Mouse (Mus musculus): ENCODE results near the gene Mllt3. TPM values are rescaled to one million over a fixed set of nuclear protein-coding genes. Genes with fewer than 3 reads are reported as not detected.

Mllt3 gene
- polyA plus RNA-seq, 1 experiment from 2014 or later = 110 TPM

DNA sequence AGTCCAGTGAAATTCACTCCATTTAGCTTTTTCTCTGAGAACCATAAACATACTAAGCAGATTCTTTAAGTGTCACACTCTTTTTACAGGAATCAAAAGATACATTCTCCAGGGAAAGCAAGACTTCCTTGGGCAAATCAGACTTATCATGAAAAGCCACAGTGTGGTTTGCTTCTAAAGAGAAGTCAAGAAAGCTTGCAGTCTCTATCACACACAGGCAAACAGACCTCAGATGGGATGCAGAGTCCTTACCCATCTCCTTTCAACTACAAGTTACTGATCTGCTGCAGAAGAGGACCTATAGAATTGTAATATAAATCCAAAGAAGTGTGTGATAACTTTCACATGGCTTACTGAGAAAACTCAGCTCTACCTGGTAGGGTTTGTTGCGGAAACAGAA lies 175.2 kb downstream of the Mllt3 start:
- 97% methylated on average over 1 of the region's 1 CpGs for WGBS
- no peak for ATAC-seq (ENCODE audit: low FRiP score)

DNA sequence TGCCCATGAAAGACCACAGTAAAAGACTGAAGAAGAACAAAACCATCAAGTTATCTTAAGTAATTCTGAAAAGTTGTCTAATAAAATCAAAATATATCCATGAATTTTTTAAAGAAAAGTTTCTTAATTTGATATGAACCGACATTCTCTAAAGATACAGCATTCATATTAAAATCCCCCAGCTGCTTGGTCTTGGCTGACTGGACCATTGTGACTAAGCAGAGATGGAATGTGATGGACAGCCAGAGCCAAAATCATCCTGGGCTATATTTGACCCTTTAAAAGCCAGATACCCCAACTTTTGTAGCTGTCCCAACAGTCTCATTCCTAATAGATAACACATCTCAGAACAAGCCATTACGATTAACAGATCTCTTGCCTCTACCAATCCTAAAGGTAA lies 180.7 kb downstream of the Mllt3 start:
- H3K27ac ChIP-seq = no peak overlapping the region
- no peaks in the 10 kb centered on the region for H3K9me3 ChIP-seq
- H3K27me3 ChIP-seq = no peaks in the 10 kb centered on the region
- WGBS = 97% methylated on average over 2 of the region's 2 CpGs
- H3K4me3 ChIP-seq = no peak overlapping the region
- H3K9ac ChIP-seq = no peak overlapping the region
- ATAC-seq (ENCODE audit: low FRiP score) = no peak
- no peak overlapping the region for H3K4me2 ChIP-seq
- no peaks in the 10 kb centered on the region for H3K36me3 ChIP-seq
- H3K4me1 ChIP-seq (replicated peaks) = 0 out of 2 replicates have a peak, but pooled peaks cover 3% of the 10 kb centered on the region

More for the DNA sequence above, 175.2 kb downstream of the Mllt3 start:
- Histone ChIP-seq H3K27me3 (no peaks in the 10 kb centered on the region), H3K36me3 (no peaks in the 10 kb centered on the region), H3K4me2 (no peak overlapping the region), H3K4me1 (replicated peaks) (0 out of 2 replicates have a peak, but pooled peaks cover 7% of the 10 kb centered on the region), H3K9me3 (no peaks in the 10 kb centered on the region), H3K9ac (no peak overlapping the region), H3K27ac (no peak overlapping the region), H3K4me3 (no peak overlapping the region)

DNA sequence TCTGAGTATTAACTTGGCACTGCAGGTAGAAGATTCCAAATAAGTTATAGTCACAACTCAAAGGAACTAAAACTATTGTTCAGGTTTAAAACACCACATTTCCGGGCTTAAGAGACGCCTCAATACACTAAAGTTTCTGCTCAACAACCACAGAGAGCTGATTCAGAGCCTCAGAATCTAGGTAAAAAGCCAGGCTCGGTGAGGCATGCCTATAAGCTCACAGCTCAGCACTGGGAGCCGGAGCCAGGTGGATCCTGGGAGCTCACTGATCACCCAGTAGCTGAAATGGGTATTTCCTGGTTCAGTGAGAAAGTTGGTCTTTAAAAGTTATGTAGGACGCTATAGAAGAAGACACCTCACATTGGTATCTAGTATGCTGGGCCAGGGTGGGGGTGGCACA lies 183.1 kb downstream of the Mllt3 start:
- H3K27ac ChIP-seq = no peak overlapping the region
- no peak overlapping the region for H3K4me2 ChIP-seq
- no peak for ATAC-seq (ENCODE audit: low FRiP score)
- H3K27me3 ChIP-seq = no peaks in the 10 kb centered on the region
- no peak overlapping the region for H3K9ac ChIP-seq
- no peaks in the 10 kb centered on the region for H3K9me3 ChIP-seq
- H3K36me3 ChIP-seq = no peaks in the 10 kb centered on the region
- WGBS = 90% methylated on average over 5 of the region's 5 CpGs
- H3K4me3 ChIP-seq = no peak overlapping the region
- peaks cover 6% of the 10 kb centered on the region; the same call in 1 of the 2 replicates for H3K4me1 ChIP-seq (replicated peaks)

DNA sequence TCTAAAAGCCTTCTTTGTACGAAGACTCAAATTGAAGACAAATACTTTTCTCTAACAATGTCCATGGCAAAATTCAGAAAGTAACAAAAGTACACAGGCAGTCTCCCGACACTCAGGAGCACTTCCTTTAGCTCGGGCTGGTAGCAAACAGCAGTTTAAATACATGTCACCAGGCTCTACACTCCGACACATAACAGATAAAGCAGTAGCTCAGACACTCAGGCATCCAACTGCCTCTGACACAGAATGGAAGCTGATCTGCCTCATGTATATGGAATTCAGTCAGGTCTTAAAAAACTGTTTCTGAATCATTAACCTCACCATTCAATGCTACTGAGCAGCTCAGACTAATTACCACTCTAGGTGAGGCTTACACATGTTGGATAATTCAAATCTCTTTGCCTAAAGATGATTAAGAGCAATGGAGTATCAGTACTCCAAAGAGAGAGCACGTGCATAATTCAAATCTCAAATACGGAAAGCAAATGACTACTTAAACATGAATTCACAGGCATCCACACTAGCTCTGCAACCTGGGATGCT lies 188.4 kb downstream of the Mllt3 start:
- peak overlapping the region; percentile 36; the same call in 1 of the 2 replicates for H3K27ac ChIP-seq
- H3K4me1 ChIP-seq (replicated peaks) = peaks cover 16% of the 10 kb centered on the region; the same call in 1 of the 2 replicates
- H3K9ac ChIP-seq = no peak overlapping the region
- no peaks in the 10 kb centered on the region for H3K9me3 ChIP-seq
- H3K4me2 ChIP-seq = no peak overlapping the region
- WGBS = 70% methylated on average over 6 of the region's 6 CpGs
- peaks cover 10% of the 10 kb centered on the region; the same call in 1 of the 2 replicates for H3K36me3 ChIP-seq
- no peak for ATAC-seq (ENCODE audit: low FRiP score)
- no peaks in the 10 kb centered on the region for H3K27me3 ChIP-seq
- no peak overlapping the region for H3K4me3 ChIP-seq

DNA sequence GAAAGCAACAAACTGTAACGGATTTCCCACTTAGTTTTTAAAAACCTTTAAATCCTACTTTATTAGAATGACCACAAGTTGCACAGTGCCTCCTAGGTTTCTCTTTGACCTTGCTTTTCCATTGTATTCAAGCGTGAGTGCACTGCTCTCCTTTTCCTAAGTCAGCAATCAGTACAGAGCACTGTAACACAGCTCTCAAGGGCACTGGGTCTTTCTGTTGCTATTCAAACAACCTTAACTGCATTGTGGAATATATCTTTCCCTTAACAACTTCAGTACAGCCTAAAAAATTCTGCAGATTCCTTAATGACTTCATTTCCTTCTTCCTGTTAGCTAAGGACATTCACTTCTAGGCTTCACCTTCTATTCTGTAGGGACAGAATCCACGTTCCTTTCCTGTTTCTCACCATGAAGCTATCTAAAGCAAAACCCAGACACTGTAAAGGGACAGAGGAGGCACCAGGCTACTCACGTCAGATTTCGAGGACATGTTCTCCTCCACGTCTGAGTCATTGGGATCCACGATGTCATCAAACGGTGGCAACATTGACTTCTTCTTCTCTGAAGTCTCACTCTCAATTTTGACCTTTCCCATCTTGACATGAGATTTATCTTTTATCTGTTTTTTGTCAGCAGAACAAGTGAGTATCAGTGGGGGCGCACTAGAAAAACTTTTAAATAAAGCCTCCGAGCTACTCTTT lies 192.8 kb downstream of the Mllt3 start:
- ATAC-seq (ENCODE audit: low FRiP score) = no peak
- H3K27ac ChIP-seq = no peak overlapping the region
- no peaks in the 10 kb centered on the region for H3K27me3 ChIP-seq
- no peak overlapping the region for H3K4me2 ChIP-seq
- no peak overlapping the region for H3K4me3 ChIP-seq
- no peaks in the 10 kb centered on the region for H3K9me3 ChIP-seq
- H3K4me1 ChIP-seq (replicated peaks) = peaks cover 21% of the 10 kb centered on the region
- 90% methylated on average over 10 of the region's 10 CpGs for WGBS
- peaks cover 10% of the 10 kb centered on the region; the same call in 1 of the 2 replicates for H3K36me3 ChIP-seq
- no peak overlapping the region for H3K9ac ChIP-seq

DNA sequence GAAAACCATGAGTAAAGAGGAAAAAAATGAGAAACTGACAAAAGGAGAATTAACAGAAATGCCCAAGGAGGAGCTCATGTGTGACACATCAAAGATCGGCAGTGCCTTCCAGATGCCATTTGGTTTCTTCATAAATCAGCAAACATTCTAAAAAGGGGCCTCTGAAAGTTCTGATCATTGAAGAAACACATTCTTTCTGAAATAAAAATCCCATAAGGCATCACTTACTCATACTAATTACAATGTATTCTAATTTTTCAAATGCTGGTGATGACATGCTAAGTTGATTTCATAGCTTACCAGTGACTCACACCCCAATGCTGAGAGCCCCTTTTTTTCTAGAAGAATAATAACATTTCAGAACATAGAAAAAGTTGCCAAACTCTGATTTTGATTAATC lies 194.4 kb downstream of the Mllt3 start:
- WGBS = 91% methylated on average over 1 of the region's 1 CpGs
- H3K4me2 ChIP-seq = no peak overlapping the region

DNA sequence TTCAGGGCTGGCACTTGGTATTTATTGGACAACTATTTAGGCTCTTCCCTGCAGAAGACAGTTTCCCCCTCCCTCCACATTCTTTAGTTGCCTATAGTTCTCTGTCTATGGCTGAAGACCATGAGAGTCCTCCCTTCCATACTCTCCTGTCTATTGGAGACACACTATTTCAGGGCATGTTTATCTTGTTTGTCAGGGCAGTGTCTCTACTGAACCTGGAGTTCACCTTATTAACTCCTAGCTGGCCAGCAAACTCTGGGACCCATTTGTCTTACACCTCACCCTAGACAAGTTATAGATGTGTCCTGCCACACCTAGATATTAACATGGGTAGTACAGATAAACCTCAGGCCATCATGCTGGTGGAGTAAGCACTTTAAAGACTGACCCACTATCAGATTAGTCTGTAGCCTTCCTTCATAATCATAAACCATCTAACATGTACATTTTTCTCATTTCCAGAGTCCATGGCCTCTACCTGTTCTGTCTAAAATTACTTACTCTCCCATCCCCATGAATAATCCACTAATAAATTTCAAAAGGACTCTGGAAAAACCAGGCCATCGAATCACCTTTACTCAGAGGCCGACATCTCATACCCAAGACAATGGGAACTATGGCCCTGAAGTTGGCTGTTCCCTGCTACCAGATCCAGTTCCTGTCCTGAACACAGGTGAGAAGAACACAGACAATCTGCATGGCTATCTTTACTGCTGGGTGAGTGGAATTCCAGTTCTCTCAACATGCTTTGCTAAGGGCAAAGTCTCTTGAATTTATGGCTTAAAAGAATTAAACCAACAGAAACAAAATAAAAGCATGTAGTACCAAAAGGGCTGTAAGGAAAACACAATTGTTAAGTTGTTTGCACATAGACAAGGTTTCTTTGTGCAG lies 195.4 kb downstream of the Mllt3 start:
- Histone ChIP-seq H3K36me3 (peaks cover 10% of the 10 kb centered on the region; the same call in 1 of the 2 replicates), H3K9ac (no peak overlapping the region), H3K4me2 (no peak overlapping the region), H3K9me3 (no peaks in the 10 kb centered on the region), H3K4me3 (no peak overlapping the region), H3K27ac (no peak overlapping the region), H3K4me1 (replicated peaks) (peaks cover 19% of the 10 kb centered on the region), H3K27me3 (no peaks in the 10 kb centered on the region)
- no peak for ATAC-seq (ENCODE audit: low FRiP score)
- WGBS = 100% methylated on average over 2 of the region's 2 CpGs

More for the DNA sequence above, 194.4 kb downstream of the Mllt3 start:
- Histone ChIP-seq H3K9ac (no peak overlapping the region), H3K9me3 (no peaks in the 10 kb centered on the region), H3K27me3 (no peaks in the 10 kb centered on the region), H3K27ac (no peak overlapping the region), H3K4me1 (replicated peaks) (peaks cover 19% of the 10 kb centered on the region), H3K36me3 (peaks cover 10% of the 10 kb centered on the region; the same call in 1 of the 2 replicates), H3K4me3 (no peak overlapping the region)
- ATAC-seq (ENCODE audit: low FRiP score) = no peak

DNA sequence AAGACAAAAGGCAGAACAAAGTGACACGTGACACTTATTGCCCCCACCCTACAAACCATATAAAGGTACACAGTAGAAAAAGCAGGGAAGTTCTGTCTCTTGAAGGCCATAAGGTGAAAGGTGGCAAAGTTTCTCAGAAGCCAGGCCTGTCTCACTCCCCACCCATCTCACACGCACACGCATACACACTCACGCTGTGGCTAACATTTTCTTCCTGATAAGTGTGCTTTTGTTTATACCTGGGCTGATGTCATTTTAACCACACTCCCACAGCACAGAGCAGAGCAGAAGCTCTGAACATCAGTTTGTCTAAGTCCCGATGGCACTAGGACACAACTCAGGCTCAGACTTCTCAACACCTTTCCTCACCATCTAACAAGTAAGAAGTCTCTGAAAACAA lies 196.9 kb downstream of the Mllt3 start:
- peaks cover 10% of the 10 kb centered on the region; the same call in 1 of the 2 replicates for H3K36me3 ChIP-seq
- H3K4me2 ChIP-seq = no peak overlapping the region
- H3K9ac ChIP-seq = no peak overlapping the region
- H3K27ac ChIP-seq = no peak overlapping the region
- no peaks in the 10 kb centered on the region for H3K9me3 ChIP-seq
- no peak overlapping the region for H3K4me3 ChIP-seq
- WGBS = 82% methylated on average over 5 of the region's 5 CpGs
- peaks cover 19% of the 10 kb centered on the region for H3K4me1 ChIP-seq (replicated peaks)
- no peaks in the 10 kb centered on the region for H3K27me3 ChIP-seq
- no peak for ATAC-seq (ENCODE audit: low FRiP score)

DNA sequence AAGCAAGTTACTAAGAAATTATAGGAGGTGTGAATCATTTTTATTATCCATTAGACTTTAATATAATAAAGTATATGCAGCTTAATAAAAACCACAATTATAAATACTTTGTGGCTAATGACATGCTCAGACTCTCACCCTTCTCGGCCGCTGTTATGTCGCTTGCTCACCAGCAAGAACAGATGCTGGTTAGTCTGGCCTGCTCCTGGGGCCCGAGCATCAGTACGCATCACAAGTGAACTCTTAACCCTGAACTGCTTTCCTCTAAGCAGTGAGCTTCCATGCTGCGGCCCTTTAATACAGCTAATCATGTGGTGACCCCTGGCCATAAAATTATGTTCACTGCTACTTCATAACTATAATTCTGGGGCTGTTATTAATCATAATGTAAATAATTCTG lies 198.0 kb downstream of the Mllt3 start:
- WGBS = 41% methylated on average over 6 of the region's 6 CpGs
- no peak for ATAC-seq (ENCODE audit: low FRiP score)
- H3K4me3 ChIP-seq = no peak overlapping the region
- no peak overlapping the region for H3K27ac ChIP-seq
- H3K27me3 ChIP-seq = no peaks in the 10 kb centered on the region
- peaks cover 2% of the 10 kb centered on the region; the same call in 1 of the 2 replicates for H3K36me3 ChIP-seq
- peaks cover 19% of the 10 kb centered on the region for H3K4me1 ChIP-seq (replicated peaks)
- H3K9ac ChIP-seq = no peak overlapping the region
- no peaks in the 10 kb centered on the region for H3K9me3 ChIP-seq
- no peak overlapping the region for H3K4me2 ChIP-seq

DNA sequence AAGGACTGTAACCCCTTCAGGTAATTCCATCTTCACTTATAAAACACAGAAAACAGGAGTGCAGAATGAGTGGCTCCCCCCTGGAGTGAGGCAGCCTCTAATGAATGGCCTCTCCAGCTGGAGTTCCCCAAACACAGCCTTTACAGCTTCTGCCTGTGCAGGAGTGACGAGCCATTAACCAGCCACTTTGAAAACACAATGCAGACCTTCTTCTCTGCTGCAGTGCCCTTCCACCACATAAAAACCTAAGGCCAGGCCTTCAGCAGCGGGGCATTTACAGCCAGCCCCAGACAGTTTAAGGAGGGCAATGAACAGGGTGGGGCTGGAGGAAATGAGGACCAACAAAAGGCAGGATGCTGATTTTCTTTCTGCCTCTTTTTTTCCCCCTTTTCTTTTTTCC lies 198.9 kb downstream of the Mllt3 start:
- H3K4me3 ChIP-seq = no peak overlapping the region
- H3K4me2 ChIP-seq = no peak overlapping the region
- H3K4me1 ChIP-seq (replicated peaks) = peaks cover 19% of the 10 kb centered on the region
- H3K9me3 ChIP-seq = no peaks in the 10 kb centered on the region
- no peaks in the 10 kb centered on the region for H3K36me3 ChIP-seq
- no peak overlapping the region for H3K9ac ChIP-seq
- H3K27ac ChIP-seq = peak overlapping the region; percentile 81
- ATAC-seq (ENCODE audit: low FRiP score) = peak; percentile 69; the same call in 1 of the 2 replicates
- WGBS = 15% methylated on average over 2 of the region's 2 CpGs
- no peaks in the 10 kb centered on the region for H3K27me3 ChIP-seq

DNA sequence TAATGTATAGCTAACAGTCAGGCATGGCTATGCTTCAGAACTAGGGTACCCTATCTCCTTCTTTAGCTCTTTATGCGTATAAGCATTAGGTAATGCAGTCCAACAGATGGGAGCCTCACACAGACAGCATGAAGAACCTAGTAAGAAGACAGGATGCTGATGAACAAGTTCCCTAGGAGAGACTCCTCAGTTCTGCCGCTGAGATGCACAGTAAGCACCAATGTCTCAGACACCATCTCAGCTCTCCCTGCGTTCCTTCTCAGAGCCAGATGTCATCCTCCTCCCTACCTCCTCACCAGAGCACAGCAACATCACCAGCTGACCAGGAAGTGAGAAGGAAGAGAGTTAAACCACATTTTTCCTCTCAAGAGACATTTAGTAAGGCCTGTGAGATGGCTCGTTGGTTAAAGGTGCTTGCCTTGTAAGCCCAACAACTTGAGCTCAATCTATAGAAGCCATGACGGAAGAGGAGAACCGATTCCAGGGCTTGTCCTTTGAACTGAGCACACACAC lies 202.3 kb downstream of the Mllt3 start:
- Histone ChIP-seq H3K36me3 (no peaks in the 10 kb centered on the region), H3K9ac (no peak overlapping the region), H3K27me3 (no peaks in the 10 kb centered on the region), H3K9me3 (no peaks in the 10 kb centered on the region), H3K27ac (no peak overlapping the region), H3K4me3 (no peak overlapping the region), H3K4me1 (replicated peaks) (peaks cover 19% of the 10 kb centered on the region), H3K4me2 (no peak overlapping the region)
- ATAC-seq (ENCODE audit: low FRiP score) = no peak
- WGBS = 92% methylated on average over 6 of the region's 6 CpGs

DNA sequence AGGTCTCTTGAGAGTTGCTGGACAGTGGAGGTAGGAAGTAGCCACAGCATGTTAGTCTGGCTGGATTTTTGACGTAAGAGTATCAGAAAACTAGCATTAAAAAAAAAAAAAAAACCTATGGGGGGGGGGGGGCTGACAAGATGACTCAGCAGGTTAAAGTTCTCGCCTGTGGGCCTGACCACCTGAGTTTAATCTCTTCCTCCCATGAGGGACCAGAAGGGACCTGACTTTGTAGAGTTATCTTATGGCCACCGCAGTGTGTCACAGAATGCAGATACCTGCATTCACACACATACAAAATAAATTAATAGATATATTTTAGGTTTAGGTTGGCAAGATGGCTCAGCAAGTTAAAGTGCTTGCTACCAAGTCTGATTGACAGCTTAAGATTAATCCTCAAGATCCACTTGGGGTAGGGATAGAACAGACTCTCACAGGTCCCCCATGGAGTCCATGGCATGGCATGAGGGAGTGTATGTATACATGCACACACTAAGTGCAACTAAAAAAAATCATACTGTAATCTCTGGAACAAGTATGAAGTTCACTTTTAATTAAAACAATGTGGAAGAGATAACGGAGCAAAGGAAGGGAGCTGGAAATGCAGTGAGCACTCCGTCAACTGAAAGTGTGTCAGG lies 203.6 kb downstream of the Mllt3 start:
- H3K4me1 ChIP-seq (replicated peaks) = peaks cover 11% of the 10 kb centered on the region
- no peak overlapping the region for H3K4me2 ChIP-seq
- H3K27ac ChIP-seq = no peak overlapping the region
- no peaks in the 10 kb centered on the region for H3K9me3 ChIP-seq
- 86% methylated on average over 5 of the region's 5 CpGs for WGBS
- H3K9ac ChIP-seq = no peak overlapping the region
- H3K4me3 ChIP-seq = no peak overlapping the region
- no peaks in the 10 kb centered on the region for H3K36me3 ChIP-seq
- ATAC-seq (ENCODE audit: low FRiP score) = no peak
- no peaks in the 10 kb centered on the region for H3K27me3 ChIP-seq

All from hindbrain, embryonic 13.5 days (tissue).